In genomic region chr2:168981951-168982350, GRCm38 (mm10) we compare ENCODE assay signal across 14 mouse cellular contexts.
"Had no signal": no experiment of that assay in that cellular context is flagged by ENCODE, and none has a peak within 500 bp of the region (broad histone marks: within the 10 kb centered on the region; RNA-seq: fewer than 3 reads in every experiment).

No protein-coding gene starts in this region.

- H3K27me3 ChIP-seq: limb, embryonic 12.5 days; limb, embryonic 15.5 days; midbrain, embryonic 13.5 days had no signal

- DNase-seq: kidney, postnatal 14 days; kidney, postnatal 4 days; left cerebral cortex, postnatal 4 days; liver, postnatal 0 days; lung, embryonic 14.5 days; thymus, adult 18-20 months; thymus, postnatal 36 days had no signal

- H3K4me1 ChIP-seq: midbrain, embryonic 13.5 days had no signal

- H3K27ac ChIP-seq: limb, embryonic 12.5 days; limb, embryonic 15.5 days; liver, embryonic 14.5 days; macrophage; midbrain, embryonic 13.5 days had no signal

- H3K9ac ChIP-seq: limb, embryonic 12.5 days; limb, embryonic 15.5 days; liver, embryonic 14.5 days; liver, postnatal 0 days; lung, embryonic 14.5 days; midbrain, embryonic 13.5 days had no signal

- H3K9me3 ChIP-seq: limb, embryonic 12.5 days; limb, embryonic 15.5 days; midbrain, embryonic 13.5 days had no signal

- ATAC-seq: liver, postnatal 0 days; lung, postnatal 0 days; midbrain, embryonic 13.5 days; midbrain, embryonic 16.5 days had no signal

- H3K4me2 ChIP-seq: limb, embryonic 12.5 days; limb, embryonic 15.5 days; lung, embryonic 14.5 days; midbrain, embryonic 13.5 days had no signal

- H3K4me3 ChIP-seq: limb, embryonic 12.5 days; limb, embryonic 15.5 days had no signal

- H3K36me3 ChIP-seq: limb, embryonic 12.5 days; limb, embryonic 15.5 days; midbrain, embryonic 13.5 days had no signal
